Mouse (Mus musculus) MEL (cell line): ENCODE data around the gene Tbxas1.

ENCODE experiments used
- CTCF ChIP-seq, 3 experiments: IDR thresholded peaks in 2 of 3; conservative IDR thresholded peaks in 1 of 3; 2 replicates each; pipeline ENCODE4 v1.5.1; 2011 to 2012; ENCODE audit warnings: low read length in 3 of 3, low read depth in 2 of 3, mild to moderate bottlenecking in 2 of 3, improper control_type of control experiment in 1 of 3, inconsistent platforms in 1 of 3, mixed read lengths in 1 of 3, moderate library complexity in 1 of 3; ENCODE audit not compliant: control insufficient read depth in 1 of 3, insufficient read depth in 1 of 3, poor library complexity in 1 of 3, severe bottlenecking in 1 of 3
- E2F4 ChIP-seq: IDR thresholded peaks from 2 replicates; pipeline ENCODE4 v1.6.1; 2011; ENCODE audit warnings: low read depth, low read length, improper control_type of control experiment, borderline replicate concordance
- ELF1 ChIP-seq: IDR thresholded peaks from 2 replicates; pipeline ENCODE4 v1.6.1; 2014; ENCODE audit warnings: low read depth, mild to moderate bottlenecking, inconsistent platforms, low read length, improper control_type of control experiment, moderate library complexity
- EP300 ChIP-seq, 2 experiments: IDR thresholded peaks; 2 replicates each; pipeline ENCODE4 v1.6.1; 2011; ENCODE audit warnings: improper control_type of control experiment in 2 of 2, low read length in 2 of 2, low read depth in 1 of 2, mild to moderate bottlenecking in 1 of 2
- GATA1 ChIP-seq: IDR thresholded peaks from 2 replicates; pipeline ENCODE4 v1.6.1; 2011; ENCODE audit warnings: low read depth, low read length, improper control_type of control experiment
- HCFC1 ChIP-seq: IDR thresholded peaks from 2 replicates; pipeline ENCODE4 v1.6.1; 2012; ENCODE audit warnings: low read depth, mild to moderate bottlenecking, inconsistent platforms, low read length, improper control_type of control experiment, moderate library complexity
- KAT2A ChIP-seq: conservative IDR thresholded peaks from 2 replicates; pipeline ENCODE4 v1.6.1; 2012; ENCODE audit warnings: low read depth, low read length, improper control_type of control experiment, inconsistent platforms
- MAX ChIP-seq: IDR thresholded peaks from 2 replicates; pipeline ENCODE4 v1.6.1; 2011; ENCODE audit warnings: low read length, improper control_type of control experiment
- POLR2A ChIP-seq, 2 experiments: IDR thresholded peaks; 2 replicates each; pipeline ENCODE4 v1.6.1; 2011 to 2012; ENCODE audit warnings: low read length in 2 of 2, mild to moderate bottlenecking in 2 of 2, control low read depth in 1 of 2, improper control_type of control experiment in 1 of 2, low read depth in 1 of 2, moderate library complexity in 1 of 2; ENCODE audit not compliant: control insufficient read depth in 1 of 2, insufficient read depth in 1 of 2, poor library complexity in 1 of 2
- POLR2AphosphoS5 ChIP-seq: IDR thresholded peaks from 2 replicates; pipeline ENCODE4 v1.6.1; 2012; ENCODE audit warnings: low read depth, borderline replicate concordance, mild to moderate bottlenecking, inconsistent platforms, low read length, moderate library complexity, mixed read lengths
- SMC3 ChIP-seq: IDR thresholded peaks from 2 replicates; pipeline ENCODE4 v1.6.1; 2011; ENCODE audit warnings: low read depth, low read length, improper control_type of control experiment
- TBP ChIP-seq: IDR thresholded peaks from 2 replicates; pipeline ENCODE4 v1.8.0; 2011; ENCODE audit warnings: low read depth, low read length, improper control_type of control experiment
- TCF12 ChIP-seq: IDR thresholded peaks from 2 replicates; pipeline ENCODE4 v1.6.1; 2014; ENCODE audit warnings: low read depth, mild to moderate bottlenecking, inconsistent platforms, low read length, improper control_type of control experiment, moderate library complexity

DNA sequence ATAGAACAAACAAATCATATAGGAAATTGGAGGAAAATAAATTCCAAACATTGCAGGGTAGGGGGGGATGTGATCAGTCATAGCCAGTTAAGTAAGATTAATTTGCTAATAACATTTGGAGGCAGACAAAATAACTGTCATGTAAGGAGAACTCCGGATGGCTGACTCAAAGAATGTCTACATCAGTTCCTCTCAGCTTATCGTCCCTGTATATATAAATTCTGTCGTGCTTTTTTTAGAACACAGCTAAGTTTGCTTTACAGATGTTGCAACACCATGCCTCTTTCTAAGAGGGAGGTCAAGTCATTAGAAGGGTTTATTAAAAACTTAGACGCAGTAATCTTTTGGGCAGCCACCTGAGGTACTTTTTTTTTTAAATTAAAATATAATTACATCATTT, 75.1 kb downstream of the Tbxas1 start:
- TF ChIP-seq CTCF (IDR thresholded peaks at IDR 0.05 in 2 of 3, conservative IDR thresholded peaks at IDR 0.05 in 1 of 3; ENCODE audit: control insufficient read depth in 1 of 3, insufficient read depth in 1 of 3, low read depth in 2 of 3, low read length in 3 of 3, poor library complexity in 1 of 3, severe bottlenecking in 1 of 3) (no peak), KAT2A (no peak), POLR2A (IDR thresholded peaks at IDR 0.05; ENCODE audit: control insufficient read depth in 1 of 2, insufficient read depth in 1 of 2, low read depth in 1 of 2, low read length in 2 of 2, poor library complexity in 1 of 2) (no peak), MAX (no peak), HCFC1 (no peak), GATA1 (peak; percentile 44; the same call in 1 of the 2 replicates), SMC3 (no peak), EP300 (IDR thresholded peaks at IDR 0.05; ENCODE audit: low read depth in 1 of 2, low read length in 2 of 2) (peak in 1 of 2 experiments; percentile 33; a peak in 1 of 4 replicates), E2F4 (no peak), TCF12 (no peak), TBP (no peak), ELF1 (no peak), POLR2AphosphoS5 (no peak)
